ENCODE assay signal across 25 mouse cellular contexts in the genomic region with DNA sequence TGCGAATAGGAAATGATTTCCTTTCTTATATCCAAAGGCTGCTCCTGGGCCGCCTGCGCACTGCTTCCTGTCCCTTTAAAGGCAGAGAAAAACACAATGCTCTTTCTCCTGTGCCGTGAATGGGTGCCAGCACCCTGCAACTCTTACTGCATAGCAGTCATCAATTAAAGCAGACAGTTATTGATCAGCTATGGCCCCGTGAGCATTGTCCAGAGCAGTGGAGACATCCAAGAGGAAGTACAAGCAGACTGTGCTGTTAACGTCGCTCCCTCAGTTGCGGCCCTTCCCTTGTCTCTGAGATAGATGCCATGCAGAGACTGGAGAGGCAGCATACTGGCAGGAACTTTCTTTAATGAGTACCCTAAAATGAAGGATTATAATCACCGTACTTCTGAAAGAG. TPM values are rescaled to one million over a fixed set of nuclear protein-coding genes. Genes with fewer than 3 reads are reported as not detected.
DNase-seq lines count a peak whose midpoint lies in the region; ATAC-seq lines count a peak whose summit lies in the region.
"Had no signal": no experiment of that assay in that cellular context is flagged by ENCODE, and none has a peak within 500 bp of the region (broad histone marks: within the 10 kb centered on the region; RNA-seq: fewer than 3 reads in every experiment).

No protein-coding gene starts in this region.

- no peak overlapping the region for H3K4me2 ChIP-seq in forebrain, embryonic 15.5 days (replicated peaks)
- no peak overlapping the region for H3K4me2 ChIP-seq in forebrain, embryonic 13.5 days
- H3K4me2 ChIP-seq in hindbrain, embryonic 13.5 days = peak overlapping the region; percentile 26
- no peak overlapping the region for H3K4me2 ChIP-seq in midbrain, embryonic 12.5 days (replicated peaks)
- peak overlapping the region; percentile 38 for H3K4me2 ChIP-seq in neural tube, embryonic 13.5 days
- H3K4me2 ChIP-seq: heart, embryonic 13.5 days; lung, embryonic 14.5 days had no signal

- WGBS in forebrain, embryonic 15.5 days = 76% methylated on average over 9 of the region's 9 CpGs
- WGBS in forebrain, embryonic 13.5 days = 80% methylated on average over 9 of the region's 9 CpGs
- 44% methylated on average over 9 of the region's 9 CpGs for WGBS in hindbrain, embryonic 13.5 days
- 78% methylated on average over 9 of the region's 9 CpGs for WGBS in midbrain, embryonic 12.5 days
- 34% methylated on average over 9 of the region's 9 CpGs for WGBS in neural tube, embryonic 13.5 days

- no peaks in the 10 kb centered on the region for H3K27me3 ChIP-seq in forebrain, embryonic 15.5 days
- H3K27me3 ChIP-seq in forebrain, embryonic 13.5 days = no peaks in the 10 kb centered on the region
- no peaks in the 10 kb centered on the region for H3K27me3 ChIP-seq in hindbrain, embryonic 13.5 days
- H3K27me3 ChIP-seq in midbrain, embryonic 12.5 days = no peaks in the 10 kb centered on the region
- H3K27me3 ChIP-seq in neural tube, embryonic 13.5 days = no peaks in the 10 kb centered on the region
- H3K27me3 ChIP-seq: heart, embryonic 13.5 days had no signal

- H3K9me3 ChIP-seq in forebrain, embryonic 15.5 days = no peaks in the 10 kb centered on the region
- H3K9me3 ChIP-seq in forebrain, embryonic 13.5 days (replicated peaks) = no peaks in the 10 kb centered on the region
- no peaks in the 10 kb centered on the region for H3K9me3 ChIP-seq in hindbrain, embryonic 13.5 days
- H3K9me3 ChIP-seq in midbrain, embryonic 12.5 days = no peaks in the 10 kb centered on the region
- H3K9me3 ChIP-seq in neural tube, embryonic 13.5 days = no peaks in the 10 kb centered on the region

- H3K27ac ChIP-seq in forebrain, embryonic 15.5 days (replicated peaks) = peak overlapping the region; percentile 38; the same call in 1 of the 2 replicates
- no peak overlapping the region for H3K27ac ChIP-seq in forebrain, embryonic 13.5 days
- peak overlapping the region; percentile 69 for H3K27ac ChIP-seq in hindbrain, embryonic 13.5 days
- peak overlapping the region; percentile 64 for H3K27ac ChIP-seq in midbrain, embryonic 12.5 days (replicated peaks)
- peak overlapping the region; percentile 61 for H3K27ac ChIP-seq in neural tube, embryonic 13.5 days (replicated peaks)
- H3K27ac ChIP-seq: heart, adult 2 months; heart, embryonic 13.5 days; kidney, postnatal 0 days; left cerebral cortex, adult 2 months; liver, embryonic 14.5 days had no signal

- ATAC-seq in forebrain, embryonic 15.5 days (replicated peaks) = no peak
- ATAC-seq in forebrain, embryonic 13.5 days = no peak; the same call in 1 of the 2 replicates
- peak; percentile 55; the same call in 1 of the 2 replicates for ATAC-seq in hindbrain, embryonic 13.5 days (ENCODE audit: low FRiP score)
- ATAC-seq in midbrain, embryonic 12.5 days (ENCODE audit: low FRiP score, low read depth) = no peak
- ATAC-seq in neural tube, embryonic 13.5 days (ENCODE audit: low read depth) = peak; percentile 51; the same call in 1 of the 2 replicates
- ATAC-seq: CD4-positive, CD25-positive, alpha-beta regulatory T cell, adult 4 months; inflammation-experienced regulatory T-cells, adult 6 months had no signal

- no peak for DNase-seq in adrenal gland, adult (ENCODE audit: inconsistent age in 2 of 2, low spot score in 1 of 2)
- no peak for DNase-seq in retina, postnatal 1 day
- DNase-seq: adrenal gland, postnatal 25 days; cerebellum, adult 9-11 months; gastrocnemius, postnatal 36 days; heart, adult 2 months; heart, postnatal 14 days; kidney, adult 18-20 months; layer of hippocampus, adult 9-11 months; lung, embryonic 14.5 days; right cerebral cortex, postnatal 25 days; spleen, adult 18-20 months had no signal

- no peaks in the 10 kb centered on the region for H3K36me3 ChIP-seq in forebrain, embryonic 15.5 days
- peaks cover 13% of the 10 kb centered on the region; the same call in 1 of the 2 replicates for H3K36me3 ChIP-seq in forebrain, embryonic 13.5 days (ENCODE audit: poor library complexity, severe bottlenecking)
- no peaks in the 10 kb centered on the region; the same call in 1 of the 2 replicates for H3K36me3 ChIP-seq in hindbrain, embryonic 13.5 days
- H3K36me3 ChIP-seq in midbrain, embryonic 12.5 days = no peaks in the 10 kb centered on the region
- no peaks in the 10 kb centered on the region for H3K36me3 ChIP-seq in neural tube, embryonic 13.5 days

- peaks cover 14% of the 10 kb centered on the region for H3K4me1 ChIP-seq in forebrain, embryonic 15.5 days
- H3K4me1 ChIP-seq in forebrain, embryonic 13.5 days = peaks cover 11% of the 10 kb centered on the region; the same call in 1 of the 2 replicates
- H3K4me1 ChIP-seq in hindbrain, embryonic 13.5 days (replicated peaks) = peaks cover 22% of the 10 kb centered on the region
- H3K4me1 ChIP-seq in midbrain, embryonic 12.5 days = peaks cover 7% of the 10 kb centered on the region
- H3K4me1 ChIP-seq in neural tube, embryonic 13.5 days (replicated peaks) = peaks cover 27% of the 10 kb centered on the region

- no peak overlapping the region for H3K9ac ChIP-seq in forebrain, embryonic 15.5 days (replicated peaks)
- no peak overlapping the region for H3K9ac ChIP-seq in forebrain, embryonic 13.5 days
- peak overlapping the region; percentile 26; the same call in 1 of the 2 replicates for H3K9ac ChIP-seq in hindbrain, embryonic 13.5 days
- H3K9ac ChIP-seq in midbrain, embryonic 12.5 days (replicated peaks) = no peak overlapping the region
- peak overlapping the region; percentile 34; the same call in 1 of the 2 replicates for H3K9ac ChIP-seq in neural tube, embryonic 13.5 days
- H3K9ac ChIP-seq: heart, embryonic 13.5 days; liver, embryonic 14.5 days; lung, embryonic 14.5 days had no signal

- H3K4me3 ChIP-seq in forebrain, embryonic 15.5 days = no peak overlapping the region
- H3K4me3 ChIP-seq in forebrain, embryonic 13.5 days = no peak overlapping the region
- 0 out of 2 replicates have a peak overlapping the region, but pooled peaks have one; percentile 2 for H3K4me3 ChIP-seq in hindbrain, embryonic 13.5 days
- no peak overlapping the region for H3K4me3 ChIP-seq in midbrain, embryonic 12.5 days
- no peak overlapping the region; the same call in 1 of the 2 replicates for H3K4me3 ChIP-seq in neural tube, embryonic 13.5 days
- H3K4me3 ChIP-seq: heart, adult 2 months; heart, embryonic 13.5 days; left cerebral cortex, adult 2 months; myocyte had no signal

RNA-seq across cellular contexts. Expression of a gene that starts 38.0 kb away (rescaled TPM):
- polyA plus RNA-seq in forebrain, embryonic 15.5 days (2015; fragmentation: Nextera tagmentation; extraction: Ambion mirVana) = not detected in 2 replicates
- not detected in 2 replicates for polyA plus RNA-seq in forebrain, embryonic 13.5 days (2015; fragmentation: Nextera tagmentation; extraction: Ambion mirVana)
- polyA plus RNA-seq in hindbrain, embryonic 13.5 days (2015; fragmentation: Nextera tagmentation; extraction: Ambion mirVana) = 0.08 and 0.14 TPM in 2 replicates
- 0.28 TPM in 1 of 2 replicates, not detected in the other for polyA plus RNA-seq in midbrain, embryonic 12.5 days (2016; fragmentation: Nextera tagmentation; extraction: Ambion mirVana)
- not detected in 2 replicates for polyA plus RNA-seq in neural tube, embryonic 13.5 days (2015; fragmentation: Nextera tagmentation; extraction: Ambion mirVana)
- polyA plus RNA-seq: heart, adult 2 months; inflammation-experienced regulatory T-cells, adult 6 months; large intestine, adult 2 months; liver, embryonic 14.5 days; myocyte had no signal

Comparison
In these comparisons a context has a peak if more than half of its experiments do, and no peak if none do; other contexts are left out.
1. ATAC-seq: peak in hindbrain, embryonic 13.5 days (single experiment) and neural tube, embryonic 13.5 days (single experiment); none in forebrain, embryonic 15.5 days (single experiment), forebrain, embryonic 13.5 days (single experiment) and midbrain, embryonic 12.5 days (single experiment).
2. H3K4me2 ChIP-seq: peak in hindbrain, embryonic 13.5 days (single experiment) and neural tube, embryonic 13.5 days (single experiment); none in forebrain, embryonic 15.5 days (single experiment), forebrain, embryonic 13.5 days (single experiment) and midbrain, embryonic 12.5 days (single experiment).
3. H3K9ac ChIP-seq: peak in hindbrain, embryonic 13.5 days (single experiment) and neural tube, embryonic 13.5 days (single experiment); none in forebrain, embryonic 15.5 days (single experiment), forebrain, embryonic 13.5 days (single experiment) and midbrain, embryonic 12.5 days (single experiment).